Mouse (Mus musculus) limb, embryonic 13.5 days (tissue): ENCODE results near the gene Ube2m. TPM values are rescaled to one million over a fixed set of nuclear protein-coding genes. Genes with fewer than 3 reads are reported as not detected.
"Not testable (repeated sequence)": the region's sequence is repeated elsewhere in the genome, so short reads cannot be mapped to it uniquely, and the experiment has no call there.

Experiments
- ATAC-seq: fragments of 200-750 bp; cut with Nextera tagmentation; 2 replicates; pipeline ENCODE4 v1.8.0; 2017; ENCODE audit warnings: low read depth, moderate number of reproducible peaks, moderate TSS enrichment; ENCODE audit not compliant: low FRiP score
- H3K27ac ChIP-seq: fragments of 300-500 bp; sonication (generic); 2 replicates; pipeline ENCODE4 v1.5.1; 2015; ENCODE audit warnings: inconsistent platforms, mild to moderate bottlenecking, moderate library complexity
- H3K27me3 ChIP-seq: fragments of 300-500 bp; sonication (generic); 2 replicates; pipeline ENCODE4 v1.6.1; 2015; ENCODE audit warnings: mild to moderate bottlenecking, inconsistent platforms
- H3K36me3 ChIP-seq: fragments of 300-500 bp; sonication (generic); 2 replicates; pipeline ENCODE4 v1.6.1; 2015; ENCODE audit warnings: inconsistent platforms, mild to moderate bottlenecking, moderate library complexity
- H3K4me1 ChIP-seq: fragments of 300-500 bp; sonication (generic); 2 replicates; pipeline ENCODE4 v1.6.1; 2015; ENCODE audit warnings: inconsistent platforms
- H3K4me2 ChIP-seq: fragments of 300-500 bp; sonication (generic); replicated peaks from 2 replicates; pipeline ENCODE4 v1.6.1; 2015; ENCODE audit warnings: inconsistent platforms, mild to moderate bottlenecking, moderate library complexity
- H3K4me3 ChIP-seq: fragments of 300-500 bp; sonication (generic); 2 replicates; pipeline ENCODE4 v1.5.1; 2015; ENCODE audit warnings: moderate library complexity, mild to moderate bottlenecking, inconsistent platforms
- H3K9ac ChIP-seq: fragments of 300-500 bp; sonication (generic); 2 replicates; pipeline ENCODE4 v1.6.1; 2015; ENCODE audit warnings: mild to moderate bottlenecking, inconsistent platforms
- H3K9me3 ChIP-seq: fragments of 300-500 bp; sonication (generic); 2 replicates; pipeline ENCODE4 v1.6.1; 2016; ENCODE audit warnings: inconsistent platforms
- WGBS: fragments of 180-500 bp; shearing (Covaris S2); methylation state at CpG from one replicate; pipeline ENCODE4 v1.1.7; 2015; 5-methylcytosine and 5-hydroxymethylcytosine counted together
- polyA plus RNA-seq: library from polyadenylated mRNA; unstranded; fragments of >200 nt; fragmentation: Nextera tagmentation; extraction: Ambion mirVana; gene quantifications from 2 replicates; pipeline ENCODE4 v1.2.1, GENCODE M21; 2015

Ube2m gene
- polyA plus RNA-seq: 100 and 114 TPM in 2 replicates

- Histone ChIP-seq H3K27ac (peak within 1 kb of the TSS; percentile 99), H3K4me3 (peak within 1 kb of the TSS; percentile 81), H3K9me3 (0 out of 2 replicates have a peak, but pooled peaks cover 2% of the 10 kb centered on the region), H3K36me3 (peaks cover 24% of the 10 kb centered on the region), H3K9ac (peak within 1 kb of the TSS; percentile 97), H3K27me3 (peaks cover 25% of the 10 kb centered on the region), H3K4me1 (peaks cover 44% of the 10 kb centered on the region), H3K4me2 (peak within 1 kb of the TSS; percentile 88)
- WGBS: under 1% methylated on average over 56 of the region's 65 CpGs
- ATAC-seq: peak; percentile 92
Measured at GRCm38 (mm10) chr7:13037901-13038555, at the start of gene Ube2m. TSS of gene Ube2m (minus strand) at chr7:13038275.

GRCm38 (mm10) chr7:13072293-13072692 is 34.2 kb upstream of the Ube2m start:
- ATAC-seq: no peak
- 65% methylated on average over 5 of the region's 5 CpGs for WGBS
- Histone ChIP-seq H3K36me3 (no peaks in the 10 kb centered on the region), H3K27ac (no peak overlapping the region), H3K4me2 (no peak overlapping the region), H3K9me3 (no peaks in the 10 kb centered on the region), H3K4me1 (no peaks in the 10 kb centered on the region), H3K9ac (no peak overlapping the region), H3K4me3 (no peak overlapping the region), H3K27me3 (no peaks in the 10 kb centered on the region)

- H3K27ac ChIP-seq, H3K27me3 ChIP-seq, H3K4me2 ChIP-seq, H3K9me3 ChIP-seq, H3K36me3 ChIP-seq, H3K9ac ChIP-seq, ATAC-seq, H3K4me1 ChIP-seq, H3K4me3 ChIP-seq: not testable (repeated sequence)
- WGBS: 47% methylated on average over 2 of the region's 2 CpGs
Measured at GRCm38 (mm10) chr7:13063399-13063798, 25.3 kb upstream of the Ube2m start.

- Histone ChIP-seq H3K4me3 (no peak overlapping the region), H3K4me2 (no peak overlapping the region), H3K36me3 (no peaks in the 10 kb centered on the region), H3K9me3 (0 out of 2 replicates have a peak, but pooled peaks cover 8% of the 10 kb centered on the region), H3K27me3 (no peaks in the 10 kb centered on the region), H3K27ac (no peak overlapping the region), H3K9ac (no peak overlapping the region), H3K4me1 (no peaks in the 10 kb centered on the region)
- 91% methylated on average over 9 of the region's 9 CpGs for WGBS
- no peak for ATAC-seq
Measured at GRCm38 (mm10) chr7:13059536-13059935, 21.5 kb upstream of the Ube2m start.

GRCm38 (mm10) chr7:13056913-13057700 is 19.0 kb upstream of the Ube2m start:
- Histone ChIP-seq H3K27ac (no peak overlapping the region), H3K4me2 (no peak overlapping the region), H3K27me3 (no peaks in the 10 kb centered on the region), H3K4me1 (peaks cover 5% of the 10 kb centered on the region; the same call in 1 of the 2 replicates), H3K4me3 (no peak overlapping the region), H3K36me3 (no peaks in the 10 kb centered on the region), H3K9ac (no peak overlapping the region), H3K9me3 (no peaks in the 10 kb centered on the region)
- 51% methylated on average over 8 of the region's 8 CpGs for WGBS
- no peak for ATAC-seq

- Histone ChIP-seq H3K27me3 (no peaks in the 10 kb centered on the region), H3K4me1 (peaks cover 5% of the 10 kb centered on the region; the same call in 1 of the 2 replicates), H3K36me3 (no peaks in the 10 kb centered on the region), H3K4me2 (peak within 1 kb of the TSS; percentile 67), H3K9me3 (no peaks in the 10 kb centered on the region), H3K4me3 (peak within 1 kb of the TSS; percentile 57), H3K27ac (peak within 1 kb of the TSS; percentile 73), H3K9ac (peak within 1 kb of the TSS; percentile 68)
- WGBS: under 1% methylated on average over 41 of the region's 41 CpGs
- peak; percentile 95 for ATAC-seq
Measured at GRCm38 (mm10) chr7:13054287-13055010, 16.4 kb upstream of the Ube2m start, which contains the start of gene Mzf1. TSS of gene Mzf1 (minus strand) at chr7:13054764.

- 3% methylated on average over 15 of the region's 15 CpGs for WGBS
Measured at GRCm38 (mm10) chr7:13053961-13054286, 15.8 kb upstream of the Ube2m start.

GRCm38 (mm10) chr7:13053501-13053900 is 15.4 kb upstream of the Ube2m start:
- H3K4me1 ChIP-seq: peaks cover 5% of the 10 kb centered on the region; the same call in 1 of the 2 replicates
- peak overlapping the region; percentile 67 for H3K4me2 ChIP-seq
- 94% methylated on average over 2 of the region's 2 CpGs for WGBS
- no peaks in the 10 kb centered on the region for H3K9me3 ChIP-seq
- H3K4me3 ChIP-seq: peak overlapping the region; percentile 57
- no peak for ATAC-seq
- no peaks in the 10 kb centered on the region for H3K27me3 ChIP-seq
- no peak overlapping the region for H3K27ac ChIP-seq
- no peaks in the 10 kb centered on the region for H3K36me3 ChIP-seq
- peak overlapping the region; percentile 68; the same call in 1 of the 2 replicates for H3K9ac ChIP-seq

More at GRCm38 (mm10) chr7:13053961-13054286, 15.8 kb upstream of the Ube2m start:
- H3K9me3 ChIP-seq: no peaks in the 10 kb centered on the region
- no peaks in the 10 kb centered on the region for H3K27me3 ChIP-seq
- peaks cover 5% of the 10 kb centered on the region; the same call in 1 of the 2 replicates for H3K4me1 ChIP-seq
- peak overlapping the region; percentile 67 for H3K4me2 ChIP-seq
- ATAC-seq: no peak
- H3K36me3 ChIP-seq: no peaks in the 10 kb centered on the region
- H3K27ac ChIP-seq: peak overlapping the region; percentile 73; the same call in 1 of the 2 replicates
- peak overlapping the region; percentile 68 for H3K9ac ChIP-seq
- H3K4me3 ChIP-seq: peak overlapping the region; percentile 57

GRCm38 (mm10) chr7:13053001-13053400 is 14.9 kb upstream of the Ube2m start:
- Histone ChIP-seq H3K36me3 (no peaks in the 10 kb centered on the region), H3K27me3 (no peaks in the 10 kb centered on the region), H3K4me2 (no peak overlapping the region), H3K27ac (no peak overlapping the region), H3K4me3 (no peak overlapping the region; the same call in 1 of the 2 replicates), H3K9ac (no peak overlapping the region), H3K9me3 (no peaks in the 10 kb centered on the region), H3K4me1 (peaks cover 5% of the 10 kb centered on the region; the same call in 1 of the 2 replicates)
- no peak for ATAC-seq
- 89% methylated on average over 13 of the region's 13 CpGs for WGBS

- peaks cover 15% of the 10 kb centered on the region for H3K4me1 ChIP-seq
- no peak overlapping the region for H3K27ac ChIP-seq
- 0 out of 2 replicates have a peak, but pooled peaks cover 6% of the 10 kb centered on the region for H3K9me3 ChIP-seq
- H3K4me2 ChIP-seq: no peak overlapping the region
- H3K36me3 ChIP-seq: no peaks in the 10 kb centered on the region
- H3K9ac ChIP-seq: no peak overlapping the region
- H3K4me3 ChIP-seq: no peak overlapping the region
- ATAC-seq: 0 out of 2 replicates have a peak, but pooled peaks have one; percentile 41
- 9% methylated on average over 2 of the region's 2 CpGs for WGBS
- H3K27me3 ChIP-seq: peaks cover 47% of the 10 kb centered on the region
Measured at GRCm38 (mm10) chr7:13046084-13046483, 8.0 kb upstream of the Ube2m start.

- whole genome bisulfite sequencing: 2% methylated on average over 23 of the region's 23 CpGs
- peaks cover 53% of the 10 kb centered on the region for H3K27me3 ChIP-seq
- peak overlapping the region; percentile 97 for H3K4me2 ChIP-seq
- H3K9ac ChIP-seq: peak overlapping the region; percentile 78
- H3K36me3 ChIP-seq: no peaks in the 10 kb centered on the region
- ATAC-seq: 0 out of 2 replicates have a peak, but pooled peaks have one; percentile 1
- peaks cover 16% of the 10 kb centered on the region for H3K4me1 ChIP-seq
- 0 out of 2 replicates have a peak, but pooled peaks cover 6% of the 10 kb centered on the region for H3K9me3 ChIP-seq
- H3K27ac ChIP-seq: no peak overlapping the region
- H3K4me3 ChIP-seq: peak overlapping the region; percentile 54
Measured at GRCm38 (mm10) chr7:13044254-13044625, 6.2 kb upstream of the Ube2m start.
